Mouse (Mus musculus): ENCODE data around the gene Myh6.
"Not testable (repeated sequence)": the region's sequence is repeated elsewhere in the genome, so short reads cannot be mapped to it uniquely, and the experiment has no call there.

Gene Myh6

DNA sequence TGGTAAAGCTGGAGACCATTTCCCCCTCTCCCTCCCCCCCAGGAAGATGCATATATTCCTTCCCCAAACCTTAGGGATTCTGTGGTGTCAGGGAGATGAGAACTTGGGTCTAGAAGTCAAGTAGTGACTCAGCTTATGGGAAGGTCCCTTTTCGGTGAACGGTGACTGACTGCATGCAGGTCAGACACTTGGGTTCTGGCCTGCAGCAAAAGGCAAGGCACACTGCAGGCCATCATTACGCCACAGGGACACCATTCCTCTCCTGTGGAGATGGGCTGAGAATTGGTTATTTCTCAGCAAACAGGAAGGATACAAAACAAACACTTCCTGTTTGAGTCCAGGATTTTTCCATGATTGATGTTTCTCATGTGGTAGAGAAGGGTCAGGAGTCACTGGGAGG is 7.5 kb downstream of the Myh6 start:
- in situ Hi-C loops (cut with MboI, MseI): loop anchor here (25.0 kb wide), 1 partner anchor 1053 kb away; the partner anchor contains the start of gene Mcpt1

DNA sequence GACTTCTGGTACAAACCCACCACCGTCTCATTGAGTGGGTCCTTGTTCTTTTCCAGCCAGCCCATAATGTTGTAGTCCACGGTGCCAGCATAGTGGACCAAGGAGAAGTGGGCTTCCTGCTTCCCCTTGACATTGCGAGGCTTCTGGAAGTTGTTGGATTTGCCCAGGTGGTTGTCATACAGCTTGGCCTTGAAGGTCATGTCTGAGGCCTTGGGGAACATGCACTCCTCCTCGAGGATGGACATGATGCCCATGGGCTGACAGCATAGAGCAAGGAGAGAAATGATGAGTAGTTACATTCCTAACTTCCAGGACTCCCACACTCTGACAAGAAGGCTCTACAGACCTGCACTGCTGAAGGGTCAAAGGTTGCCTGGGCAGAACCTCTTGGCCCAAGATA is 8.2 kb downstream of the Myh6 start:
- in situ Hi-C loops (cut with MboI, MseI): loop anchor here (25.0 kb wide), 1 partner anchor 1054 kb away; the partner anchor contains the start of gene Mcpt1

GRCm38 (mm10) chr14:54956533-54956932 is 10.2 kb downstream of the Myh6 start:
- in situ Hi-C loops (cut with MboI, MseI): loop anchor here (25.0 kb wide), 1 partner anchor 1056 kb away; the partner anchor contains the start of gene Mcpt1

DNA sequence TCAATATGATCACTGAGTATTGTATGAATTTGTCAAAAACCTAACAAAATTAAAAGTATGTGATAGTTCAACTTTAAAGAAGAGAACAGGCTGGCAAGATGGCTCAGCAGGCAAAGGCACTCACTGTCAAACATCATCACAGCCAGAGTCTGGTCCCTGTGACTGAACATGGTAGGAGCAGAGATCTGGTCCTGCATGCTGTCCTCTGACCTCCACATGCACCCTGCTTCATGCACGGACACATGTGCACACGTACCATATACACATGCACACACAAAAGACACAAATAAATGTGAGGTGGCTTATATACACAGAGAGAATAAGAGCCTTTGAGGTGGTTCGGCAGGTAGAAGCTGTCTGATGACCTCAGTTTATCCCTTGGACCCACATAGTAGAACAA is 11.2 kb downstream of the Myh6 start:
- in situ Hi-C loops (cut with MboI, MseI): loop anchor here (25.0 kb wide), 1 partner anchor 1057 kb away; the partner anchor contains the start of gene Mcpt1

GRCm38 (mm10) chr14:54954474-54954873 is 12.3 kb downstream of the Myh6 start:
- in situ Hi-C loops (cut with MboI, MseI): loop anchor here (25.0 kb wide), 1 partner anchor 1058 kb away; the partner anchor contains the start of gene Mcpt1

- in situ Hi-C loops (cut with MboI, MseI): loop anchor here (25.0 kb wide), 1 partner anchor 1059 kb away; the partner anchor contains the start of gene Mcpt1
Observed at GRCm38 (mm10) chr14:54953664-54954206, 13.0 kb downstream of the Myh6 start.

- in situ Hi-C loops (cut with MboI, MseI): loop anchor here (25.0 kb wide), 1 partner anchor 1061 kb away; the partner anchor contains the start of gene Mcpt1
Observed at GRCm38 (mm10) chr14:54951587-54951986, 15.1 kb downstream of the Myh6 start.

GRCm38 (mm10) chr14:54950493-54950892 is 16.2 kb downstream of the Myh6 start:
- in situ Hi-C loops (cut with MboI, MseI): loop anchor here (25.0 kb wide), 1 partner anchor 1062 kb away; the partner anchor contains the start of gene Mcpt1

GRCm38 (mm10) chr14:54948781-54949180 is 17.9 kb downstream of the Myh6 start:
- in situ Hi-C loops (cut with MboI, MseI): no loop called here

DNA sequence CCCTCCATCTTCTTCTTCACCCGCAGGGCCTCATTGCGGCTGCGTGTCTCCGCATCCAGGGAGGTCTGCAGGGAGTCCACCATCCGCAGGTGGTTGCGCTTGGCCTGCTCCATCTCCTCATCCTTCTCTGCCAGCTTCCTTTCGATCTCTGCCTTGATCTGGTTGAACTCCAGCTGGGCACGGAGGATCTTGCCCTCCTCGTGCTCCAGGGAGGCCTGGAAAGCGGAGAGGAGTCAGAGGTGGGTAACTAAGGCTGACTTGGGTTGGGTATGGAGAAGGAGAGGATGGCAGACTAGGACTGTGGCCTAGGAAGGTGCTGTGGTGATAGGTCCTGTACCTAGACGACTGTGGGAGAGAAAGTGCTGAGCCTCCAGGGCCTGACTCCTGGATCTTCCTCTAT is 19.7 kb downstream of the Myh6 start:
- in situ Hi-C loops (cut with MboI, MseI): not testable (repeated sequence)

GRCm38 (mm10) chr14:54945975-54946704 is 20.6 kb downstream of the Myh6 start:
- in situ Hi-C loops (cut with MboI, MseI): no loop called here

DNA sequence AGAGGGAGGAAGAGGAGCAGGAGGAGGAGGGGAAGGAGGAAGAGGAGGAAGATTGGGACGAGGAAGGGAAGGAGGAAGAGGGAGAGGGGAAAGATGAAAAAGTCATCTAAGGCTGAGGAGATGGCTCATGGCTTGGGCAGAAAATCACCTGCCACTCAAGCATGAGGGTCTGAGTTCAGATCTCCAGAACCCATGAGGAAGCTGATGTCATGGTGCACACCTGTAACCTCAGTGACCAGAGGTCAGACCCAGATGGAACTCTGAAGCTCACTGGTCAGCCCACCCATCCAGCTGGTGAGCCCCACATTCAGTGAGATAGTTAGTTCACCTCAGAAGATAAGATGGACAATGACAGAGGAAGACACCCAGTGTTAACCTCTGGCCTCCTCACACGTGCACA is 21.8 kb downstream of the Myh6 start:
- in situ Hi-C loops (cut with MboI, MseI): no loop called here

DNA sequence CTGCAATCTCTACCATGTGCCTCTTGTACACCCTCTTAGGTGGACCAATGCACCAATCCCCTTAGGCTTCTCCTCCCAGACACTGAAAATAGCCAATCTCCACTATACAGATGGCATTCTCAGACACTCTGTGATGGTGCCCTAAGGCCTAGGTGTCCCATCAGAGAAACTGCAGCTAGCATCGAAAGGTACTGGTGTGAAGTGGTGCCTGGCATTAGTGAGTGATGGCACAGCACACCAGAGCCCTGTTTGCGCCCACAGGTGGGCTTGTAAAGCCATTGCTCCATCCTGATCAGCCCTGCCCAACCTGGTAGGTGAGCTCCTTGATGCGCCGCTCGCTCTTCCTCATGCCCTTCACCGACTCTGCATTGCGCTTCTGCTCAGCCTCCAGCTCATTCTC is 22.8 kb downstream of the Myh6 start:
- in situ Hi-C loops (cut with MboI, MseI): no loop called here

- in situ Hi-C loops (cut with MboI, MseI): no loop called here
Observed at GRCm38 (mm10) chr14:54942479-54942878, 24.2 kb downstream of the Myh6 start.

GRCm38 (mm10) chr14:54941024-54941978 is 25.4 kb downstream of the Myh6 start:
- in situ Hi-C loops (cut with MboI, MseI): no loop called here

DNA sequence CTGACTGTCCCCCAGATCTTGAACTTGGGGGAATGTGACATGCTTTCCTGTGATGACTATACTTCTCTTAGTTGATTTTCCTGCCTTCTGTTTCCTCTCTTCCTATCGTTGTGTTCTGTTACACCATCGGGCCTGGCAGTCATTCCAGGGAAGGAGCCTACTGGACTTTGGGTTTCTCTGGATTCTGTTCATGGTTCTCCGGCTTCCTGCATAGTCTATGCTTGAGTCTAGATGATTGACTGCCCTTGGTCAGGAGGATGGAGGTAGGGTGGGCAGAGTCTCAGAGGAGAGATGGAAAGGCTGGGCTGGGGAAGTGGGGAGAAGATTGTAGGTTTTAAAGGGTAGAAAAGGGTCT is 26.6 kb downstream of the Myh6 start:
- in situ Hi-C loops (cut with MboI, MseI): no loop called here

- in situ Hi-C loops (cut with MboI, MseI): loop anchor here (5.0 kb wide), 1 partner anchor 92 kb away; no protein-coding TSS in a partner anchor
Observed at GRCm38 (mm10) chr14:54939434-54940175, 27.1 kb downstream of the Myh6 start.

DNA sequence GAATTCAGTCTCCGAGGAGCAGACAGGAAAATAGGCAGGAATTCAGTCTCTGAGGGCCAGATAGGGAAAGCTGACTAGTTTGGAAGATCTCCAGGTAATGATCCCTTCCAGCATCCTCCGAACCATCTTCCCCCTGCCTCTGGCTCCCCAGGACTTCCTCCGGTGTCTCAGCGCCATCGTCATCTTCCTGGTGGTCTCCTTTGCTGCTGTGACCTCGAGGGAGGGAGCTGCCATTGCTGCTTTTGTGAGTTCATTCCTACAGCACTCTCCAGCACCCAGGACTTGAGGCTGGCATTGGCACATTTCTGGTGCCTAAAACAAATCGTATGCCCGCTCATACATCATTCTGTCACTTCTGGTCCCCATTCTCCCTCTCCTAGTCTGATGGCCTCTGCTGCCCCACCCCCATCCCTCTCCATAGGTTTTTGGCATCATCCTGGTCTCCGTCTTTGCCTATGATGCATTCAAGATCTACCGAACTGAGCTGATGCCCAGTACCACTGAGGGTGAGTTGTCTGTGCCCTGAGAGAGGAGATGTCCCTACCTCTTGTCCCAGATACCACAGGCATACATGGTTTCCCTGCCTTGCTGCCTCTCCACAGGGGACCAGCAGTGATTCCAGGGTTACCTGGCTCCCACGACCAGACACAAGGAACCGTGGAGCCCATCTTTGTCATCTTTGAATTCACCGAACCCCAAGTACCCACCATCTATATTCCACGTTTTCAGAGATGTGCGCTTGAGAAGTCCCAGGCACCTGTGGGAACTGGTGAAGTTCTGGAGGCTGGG is 28.1 kb downstream of the Myh6 start:
- in situ Hi-C loops (cut with MboI, MseI): loop anchor here (5.0 kb wide), 1 partner anchor 91 kb away; no protein-coding TSS in a partner anchor

DNA sequence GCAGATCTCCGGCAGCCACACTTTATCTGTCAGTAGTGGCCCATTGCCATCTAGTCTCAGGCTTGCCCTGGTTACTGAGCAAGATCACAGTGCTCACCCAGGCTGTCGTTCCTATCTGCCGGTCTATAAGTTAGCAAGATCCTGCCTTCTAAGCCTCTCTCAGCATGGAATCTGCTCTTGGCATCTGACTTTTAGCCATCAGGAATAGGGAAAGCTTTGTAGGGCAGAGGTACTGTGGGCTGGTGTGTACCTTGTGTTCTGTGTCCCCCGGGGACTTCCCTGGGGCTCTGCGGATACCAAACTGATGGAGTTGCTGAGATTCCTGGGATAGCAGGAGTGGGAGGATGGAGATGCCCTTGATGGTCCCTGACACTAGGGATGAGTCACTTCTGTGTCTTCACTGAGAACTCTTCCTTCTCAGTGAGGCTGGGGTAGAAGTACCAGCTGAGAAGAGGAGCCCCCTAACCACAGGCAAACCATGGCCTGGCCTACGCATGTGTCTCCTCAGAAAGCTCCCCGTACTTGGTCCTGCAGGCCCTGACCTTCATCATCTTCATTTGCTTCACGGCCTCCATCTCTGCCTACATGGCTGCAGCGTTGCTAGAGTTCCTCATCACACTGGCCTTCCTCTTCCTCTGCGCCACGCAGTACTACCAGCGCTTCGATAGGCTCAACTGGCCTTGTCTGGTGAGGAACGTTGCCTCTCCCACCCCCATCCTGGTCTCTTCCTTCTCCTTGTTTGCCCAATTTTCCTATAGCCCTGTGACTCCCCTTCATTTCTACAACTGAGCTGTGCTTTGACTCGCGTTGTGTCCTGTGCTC is 29.2 kb downstream of the Myh6 start:
- in situ Hi-C loops (cut with MboI, MseI): loop anchor here (5.0 kb wide), 1 partner anchor 90 kb away; no protein-coding TSS in a partner anchor
